Mouse (Mus musculus): ENCODE measurements around the gene Appl1. TPM values are rescaled to one million over a fixed set of nuclear protein-coding genes. Genes with fewer than 3 reads are reported as not detected.
A peak's percentile ranks its signal among the peaks of the same experiment; 100 is the strongest.

Appl1 gene
- polyA plus RNA-seq (2014; fragmentation: Nextera tagmentation; extraction: Ambion mirVana): 47.7 and 62.6 TPM in 2 replicates

GRCm38 (mm10) chr14:26971106-26971789 lies at the start of gene Appl1:
Gene Appl1 (minus strand): TSS chr14:26971232.
- no peaks in the 10 kb centered on the region for H3K36me3 ChIP-seq (ENCODE audit: control insufficient read depth, insufficient read depth, low read length)
- no peaks in the 10 kb centered on the region for H3K4me1 ChIP-seq (replicated peaks; ENCODE audit: control insufficient read depth, insufficient read depth, low read length)
- no peak for DNase-seq (ENCODE audit: low spot score)
- H3K9ac ChIP-seq (ENCODE audit: low read depth, low read length): peak within 1 kb of the TSS; percentile 87
- H3K27me3 ChIP-seq (ENCODE audit: control insufficient read depth, insufficient read depth, low read length): no peaks in the 10 kb centered on the region
- peak within 1 kb of the TSS; percentile 63 for H3K4me2 ChIP-seq (replicated peaks; ENCODE audit: low read depth, low read length)
- ATAC-seq (ENCODE audit: low FRiP score): no peak
- no peaks in the 10 kb centered on the region for H3K9me3 ChIP-seq (ENCODE audit: control insufficient read depth, low read length)
- peak within 1 kb of the TSS; percentile 86 for H3K27ac ChIP-seq (ENCODE audit: low read depth, low read length)
- 52% methylated on average over 10 of the region's 10 CpGs for WGBS
- H3K4me3 ChIP-seq (ENCODE audit: low read depth, low read length): peak within 1 kb of the TSS; percentile 94

DNA sequence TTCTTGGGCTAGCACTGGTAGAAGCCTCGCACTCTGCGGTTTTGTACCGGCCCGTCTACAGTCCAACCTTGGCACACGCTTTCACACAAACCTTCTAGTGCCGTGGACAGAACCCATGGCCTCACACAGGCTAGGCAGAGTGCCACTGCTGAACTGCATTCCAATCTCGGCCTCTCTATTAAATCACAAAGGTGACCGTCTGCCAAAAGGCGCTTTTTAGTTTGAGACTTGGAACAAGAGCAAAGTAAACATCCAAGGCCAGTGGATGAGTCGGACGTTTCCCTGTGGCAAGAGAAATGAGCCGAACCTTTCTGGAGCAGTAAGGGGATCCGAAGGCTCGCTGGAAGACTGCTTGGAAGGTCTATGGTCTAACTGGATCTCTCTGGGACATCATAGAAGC lies 48.8 kb upstream of the Appl1 start:
- no peak overlapping the region for H3K4me3 ChIP-seq (ENCODE audit: low read depth, low read length)
- DNase-seq (ENCODE audit: low spot score) (no peak), ATAC-seq (ENCODE audit: low FRiP score) (no peak)
- H3K9ac ChIP-seq (ENCODE audit: low read depth, low read length): no peak overlapping the region
- 92% methylated on average over 14 of the region's 14 CpGs for WGBS
- H3K27me3 ChIP-seq (ENCODE audit: control insufficient read depth, insufficient read depth, low read length): no peaks in the 10 kb centered on the region
- H3K27ac ChIP-seq (ENCODE audit: low read depth, low read length): no peak overlapping the region
- H3K4me2 ChIP-seq (replicated peaks; ENCODE audit: low read depth, low read length): no peak overlapping the region
- H3K36me3 ChIP-seq (ENCODE audit: control insufficient read depth, insufficient read depth, low read length): no peaks in the 10 kb centered on the region
- no peaks in the 10 kb centered on the region for H3K4me1 ChIP-seq (replicated peaks; ENCODE audit: control insufficient read depth, insufficient read depth, low read length)
- H3K9me3 ChIP-seq (ENCODE audit: control insufficient read depth, low read length): no peaks in the 10 kb centered on the region

DNA sequence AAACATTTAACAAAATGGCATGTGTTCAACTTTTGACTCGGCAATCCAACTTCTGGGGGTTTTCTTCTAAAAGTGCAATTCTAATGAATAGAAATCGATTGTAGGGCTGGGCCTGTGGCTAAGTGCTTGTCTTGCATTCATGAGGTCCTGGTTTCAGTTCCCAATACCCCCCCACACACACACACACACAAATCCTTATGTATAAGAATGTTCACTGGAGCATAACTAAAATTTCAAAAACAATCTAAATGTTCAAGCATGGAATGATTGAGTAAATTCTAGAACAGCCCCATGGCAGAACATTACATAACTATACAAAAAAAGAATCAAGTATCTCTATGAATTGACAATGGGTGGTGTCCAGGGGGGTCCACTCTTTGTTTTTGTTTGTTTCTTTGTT lies 46.9 kb upstream of the Appl1 start:
- Histone ChIP-seq H3K4me2 (replicated peaks; ENCODE audit: low read depth, low read length) (no peak overlapping the region), H3K27me3 (ENCODE audit: control insufficient read depth, insufficient read depth, low read length) (no peaks in the 10 kb centered on the region), H3K27ac (ENCODE audit: low read depth, low read length) (no peak overlapping the region), H3K4me3 (ENCODE audit: low read depth, low read length) (no peak overlapping the region), H3K9me3 (ENCODE audit: control insufficient read depth, low read length) (no peaks in the 10 kb centered on the region), H3K4me1 (replicated peaks; ENCODE audit: control insufficient read depth, insufficient read depth, low read length) (no peaks in the 10 kb centered on the region), H3K9ac (ENCODE audit: low read depth, low read length) (no peak overlapping the region), H3K36me3 (ENCODE audit: control insufficient read depth, insufficient read depth, low read length) (no peaks in the 10 kb centered on the region)
- DNase-seq (ENCODE audit: low spot score): no peak
- ATAC-seq (ENCODE audit: low FRiP score): no peak
- 92% methylated on average over 2 of the region's 2 CpGs for WGBS

- no peaks in the 10 kb centered on the region for H3K4me1 ChIP-seq (replicated peaks; ENCODE audit: control insufficient read depth, insufficient read depth, low read length)
- no peaks in the 10 kb centered on the region for H3K36me3 ChIP-seq (ENCODE audit: control insufficient read depth, insufficient read depth, low read length)
- WGBS: 65% methylated on average over 4 of the region's 4 CpGs
- no peak overlapping the region for H3K9ac ChIP-seq (ENCODE audit: low read depth, low read length)
- no peak overlapping the region for H3K4me2 ChIP-seq (replicated peaks; ENCODE audit: low read depth, low read length)
- ATAC-seq (ENCODE audit: low FRiP score) (no peak), DNase-seq (ENCODE audit: low spot score) (no peak)
- H3K27ac ChIP-seq (ENCODE audit: low read depth, low read length): no peak overlapping the region
- H3K27me3 ChIP-seq (ENCODE audit: control insufficient read depth, insufficient read depth, low read length): no peaks in the 10 kb centered on the region
- no peaks in the 10 kb centered on the region for H3K9me3 ChIP-seq (ENCODE audit: control insufficient read depth, low read length)
- no peak overlapping the region for H3K4me3 ChIP-seq (ENCODE audit: low read depth, low read length)
These were observed 42.6 kb upstream of the Appl1 start for GRCm38 (mm10) chr14:27013658-27014057.

DNA sequence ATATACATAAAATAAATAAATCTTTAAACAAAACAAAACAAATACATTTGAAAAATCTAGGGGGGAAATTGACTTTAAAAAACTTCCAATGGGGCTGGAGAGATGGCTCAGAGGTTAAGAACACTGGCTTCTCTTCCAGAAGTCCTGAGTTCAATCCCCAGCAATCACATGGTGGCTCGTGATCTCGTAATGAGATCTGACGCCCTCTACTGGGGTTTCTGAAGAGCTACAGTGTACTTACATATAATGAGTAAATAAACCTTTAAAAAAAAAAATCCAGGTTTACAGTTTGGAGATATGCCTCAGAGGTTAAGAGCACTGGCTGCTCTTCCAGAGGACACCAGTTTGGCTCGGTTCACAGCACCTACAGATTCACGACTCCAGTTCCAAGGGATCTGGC lies 40.5 kb upstream of the Appl1 start:
- no peak overlapping the region for H3K9ac ChIP-seq (ENCODE audit: low read depth, low read length)
- H3K36me3 ChIP-seq (ENCODE audit: control insufficient read depth, insufficient read depth, low read length): no peaks in the 10 kb centered on the region
- H3K27ac ChIP-seq (ENCODE audit: low read depth, low read length): no peak overlapping the region
- H3K27me3 ChIP-seq (ENCODE audit: control insufficient read depth, insufficient read depth, low read length): no peaks in the 10 kb centered on the region
- no peak for DNase-seq (ENCODE audit: low spot score)
- WGBS: 81% methylated on average over 5 of the region's 5 CpGs
- no peak for ATAC-seq (ENCODE audit: low FRiP score)
- no peak overlapping the region for H3K4me2 ChIP-seq (replicated peaks; ENCODE audit: low read depth, low read length)
- no peaks in the 10 kb centered on the region for H3K9me3 ChIP-seq (ENCODE audit: control insufficient read depth, low read length)
- no peaks in the 10 kb centered on the region for H3K4me1 ChIP-seq (replicated peaks; ENCODE audit: control insufficient read depth, insufficient read depth, low read length)
- H3K4me3 ChIP-seq (ENCODE audit: low read depth, low read length): no peak overlapping the region

GRCm38 (mm10) chr14:27005937-27006336 lies 34.9 kb upstream of the Appl1 start:
- Histone ChIP-seq H3K4me3 (ENCODE audit: low read depth, low read length) (no peak overlapping the region), H3K9ac (ENCODE audit: low read depth, low read length) (no peak overlapping the region), H3K27me3 (ENCODE audit: control insufficient read depth, insufficient read depth, low read length) (no peaks in the 10 kb centered on the region), H3K36me3 (ENCODE audit: control insufficient read depth, insufficient read depth, low read length) (no peaks in the 10 kb centered on the region), H3K9me3 (ENCODE audit: control insufficient read depth, low read length) (no peaks in the 10 kb centered on the region), H3K4me1 (replicated peaks; ENCODE audit: control insufficient read depth, insufficient read depth, low read length) (no peaks in the 10 kb centered on the region), H3K4me2 (replicated peaks; ENCODE audit: low read depth, low read length) (no peak overlapping the region), H3K27ac (ENCODE audit: low read depth, low read length) (no peak overlapping the region)
- ATAC-seq (ENCODE audit: low FRiP score) (no peak), DNase-seq (ENCODE audit: low spot score) (no peak)
- 29% methylated on average over 6 of the region's 6 CpGs for WGBS

GRCm38 (mm10) chr14:27004906-27005305 lies 33.9 kb upstream of the Appl1 start:
- no peak overlapping the region for H3K4me2 ChIP-seq (replicated peaks; ENCODE audit: low read depth, low read length)
- no peaks in the 10 kb centered on the region for H3K36me3 ChIP-seq (ENCODE audit: control insufficient read depth, insufficient read depth, low read length)
- no peak for ATAC-seq (ENCODE audit: low FRiP score)
- no peak overlapping the region for H3K27ac ChIP-seq (ENCODE audit: low read depth, low read length)
- no peak for DNase-seq (ENCODE audit: low spot score)
- no peaks in the 10 kb centered on the region for H3K4me1 ChIP-seq (replicated peaks; ENCODE audit: control insufficient read depth, insufficient read depth, low read length)
- H3K9me3 ChIP-seq (ENCODE audit: control insufficient read depth, low read length): no peaks in the 10 kb centered on the region
- H3K9ac ChIP-seq (ENCODE audit: low read depth, low read length): no peak overlapping the region
- H3K27me3 ChIP-seq (ENCODE audit: control insufficient read depth, insufficient read depth, low read length): peaks cover 5% of the 10 kb centered on the region; the same call in 1 of the 2 replicates
- WGBS: 80% methylated on average over 7 of the region's 7 CpGs
- no peak overlapping the region for H3K4me3 ChIP-seq (ENCODE audit: low read depth, low read length)

DNA sequence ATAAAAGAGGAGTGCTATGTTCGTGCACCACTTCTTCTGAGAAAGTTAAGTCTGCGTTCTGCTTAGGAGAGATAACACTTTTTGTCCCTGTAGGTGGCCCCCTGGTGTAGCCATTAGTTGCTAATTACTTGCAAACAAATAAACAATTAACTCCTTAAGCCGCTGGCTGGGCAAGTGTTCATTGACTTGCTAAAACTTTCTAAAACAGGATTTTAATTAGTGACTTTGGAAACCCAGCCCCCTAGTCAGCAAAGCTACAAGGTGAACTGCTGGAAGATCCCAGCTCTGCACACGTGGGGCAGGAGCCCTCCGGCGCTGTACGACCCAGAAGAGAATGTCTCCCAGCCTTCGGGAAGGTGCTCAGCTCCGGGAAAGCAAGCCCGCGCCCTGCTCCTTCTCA lies 29.4 kb upstream of the Appl1 start:
- DNase-seq (ENCODE audit: low spot score) (no peak), ATAC-seq (ENCODE audit: low FRiP score) (no peak)
- Histone ChIP-seq H3K4me1 (replicated peaks; ENCODE audit: control insufficient read depth, insufficient read depth, low read length) (no peaks in the 10 kb centered on the region), H3K27me3 (ENCODE audit: control insufficient read depth, insufficient read depth, low read length) (peaks cover 5% of the 10 kb centered on the region; the same call in 1 of the 2 replicates), H3K27ac (ENCODE audit: low read depth, low read length) (no peak overlapping the region), H3K4me3 (ENCODE audit: low read depth, low read length) (no peak overlapping the region), H3K4me2 (replicated peaks; ENCODE audit: low read depth, low read length) (no peak overlapping the region), H3K9ac (ENCODE audit: low read depth, low read length) (no peak overlapping the region), H3K9me3 (ENCODE audit: control insufficient read depth, low read length) (no peaks in the 10 kb centered on the region), H3K36me3 (ENCODE audit: control insufficient read depth, insufficient read depth, low read length) (no peaks in the 10 kb centered on the region)
- 4% methylated on average over 11 of the region's 11 CpGs for WGBS

DNA sequence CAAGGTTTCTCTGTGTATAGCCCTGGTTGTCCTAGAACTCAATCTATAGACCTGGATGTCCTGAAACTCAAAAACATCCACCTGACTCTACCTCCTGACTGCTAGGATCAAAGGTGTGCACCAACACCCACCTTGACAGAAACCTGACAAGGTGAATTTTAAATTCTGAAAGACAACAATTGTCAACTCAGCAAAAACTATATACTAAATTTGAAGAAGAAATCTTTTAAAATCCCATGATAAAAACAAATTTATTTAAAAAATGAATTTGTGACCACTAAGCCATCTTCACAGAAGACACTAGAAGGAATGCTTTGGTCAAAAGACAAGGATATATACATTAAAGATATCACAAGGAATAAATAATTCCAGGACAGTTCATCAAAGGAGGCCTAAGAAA lies 25.2 kb upstream of the Appl1 start:
- Histone ChIP-seq H3K27me3 (ENCODE audit: control insufficient read depth, insufficient read depth, low read length) (peaks cover 5% of the 10 kb centered on the region; the same call in 1 of the 2 replicates), H3K4me2 (replicated peaks; ENCODE audit: low read depth, low read length) (no peak overlapping the region), H3K9me3 (ENCODE audit: control insufficient read depth, low read length) (no peaks in the 10 kb centered on the region), H3K4me1 (replicated peaks; ENCODE audit: control insufficient read depth, insufficient read depth, low read length) (no peaks in the 10 kb centered on the region), H3K9ac (ENCODE audit: low read depth, low read length) (no peak overlapping the region), H3K27ac (ENCODE audit: low read depth, low read length) (no peak overlapping the region), H3K36me3 (ENCODE audit: control insufficient read depth, insufficient read depth, low read length) (no peaks in the 10 kb centered on the region), H3K4me3 (ENCODE audit: low read depth, low read length) (no peak overlapping the region)
- DNase-seq (ENCODE audit: low spot score): no peak
- no peak for ATAC-seq (ENCODE audit: low FRiP score)

Data from hindbrain, embryonic 11.5 days (tissue).